Mouse (Mus musculus): ENCODE measurements at regions not wholly inside any gene's neighbourhood (a gene's known extent, or its start where the extent isn't known, plus 50 kb on each side); places are given as distances from the start of the nearest gene placed in this dataset.
"Not testable (repeated sequence)": the region's sequence is repeated elsewhere in the genome, so short reads cannot be mapped to it uniquely, and the experiment has no call there.

DNA sequence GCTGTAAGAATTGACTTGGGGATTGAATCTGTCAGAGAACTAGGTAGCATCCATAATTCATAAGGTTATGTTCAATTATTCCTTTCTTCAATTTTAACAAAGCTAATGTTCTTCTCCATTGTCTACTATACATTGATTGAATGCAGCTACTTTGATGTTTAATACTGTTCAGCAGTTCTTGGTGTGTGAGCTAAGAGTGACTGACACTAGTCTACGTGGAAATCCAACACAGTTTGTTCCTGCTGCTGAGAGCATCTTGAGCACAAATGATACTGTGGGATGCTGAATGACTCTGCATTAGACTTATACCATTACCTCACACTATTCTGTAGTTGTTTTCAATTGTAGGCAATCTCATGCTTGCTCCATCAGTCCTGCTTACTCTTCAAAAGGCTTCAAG, 249.4 kb upstream of the Akr1e1 start:
- no peak for DNase-seq (ENCODE audit: low read depth, low spot score)

DNA sequence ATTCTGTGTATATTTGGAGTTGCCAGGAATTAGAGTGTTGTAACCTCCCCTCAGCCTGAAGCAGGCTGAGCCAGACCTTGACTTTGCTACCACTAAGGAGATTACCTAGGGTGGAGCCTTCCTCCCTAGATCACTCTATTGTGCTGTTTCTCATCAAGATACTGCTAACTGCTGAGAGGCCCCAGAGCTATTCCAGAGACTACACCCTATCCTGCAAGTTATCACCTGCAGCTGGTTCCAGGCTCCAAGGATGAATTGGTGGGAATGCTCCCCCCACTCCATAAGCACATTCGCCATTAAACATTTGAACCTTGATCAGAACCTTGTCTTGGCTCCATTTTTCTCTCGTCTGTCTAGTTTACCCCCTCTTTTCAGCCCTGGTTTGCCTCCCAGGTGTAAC, 230.5 kb upstream of the Akr1e1 start:
- DNase-seq (ENCODE audit: low read depth, low spot score) = peak; percentile 51

DNA sequence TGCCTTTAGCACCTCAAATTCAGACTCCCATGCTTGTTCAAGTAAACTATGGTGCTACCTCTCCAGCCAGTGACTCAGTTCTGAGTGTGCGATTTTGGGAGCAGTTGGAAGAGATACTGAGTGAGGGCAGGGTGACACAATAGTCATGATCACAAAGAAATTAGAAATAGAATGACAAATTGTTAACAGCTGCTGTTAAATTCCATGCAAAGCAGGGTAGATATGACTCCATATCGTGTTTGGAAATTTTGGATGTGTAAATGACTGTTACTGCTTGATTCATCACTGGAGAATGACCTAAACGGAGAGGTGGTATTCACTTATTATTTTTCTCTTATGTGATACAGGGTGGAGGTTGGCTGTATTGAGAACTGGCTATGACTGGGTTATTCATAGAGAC, 217.8 kb upstream of the Akr1e1 start:
- peak; percentile 16 for DNase-seq (ENCODE audit: low read depth, low spot score)

DNA sequence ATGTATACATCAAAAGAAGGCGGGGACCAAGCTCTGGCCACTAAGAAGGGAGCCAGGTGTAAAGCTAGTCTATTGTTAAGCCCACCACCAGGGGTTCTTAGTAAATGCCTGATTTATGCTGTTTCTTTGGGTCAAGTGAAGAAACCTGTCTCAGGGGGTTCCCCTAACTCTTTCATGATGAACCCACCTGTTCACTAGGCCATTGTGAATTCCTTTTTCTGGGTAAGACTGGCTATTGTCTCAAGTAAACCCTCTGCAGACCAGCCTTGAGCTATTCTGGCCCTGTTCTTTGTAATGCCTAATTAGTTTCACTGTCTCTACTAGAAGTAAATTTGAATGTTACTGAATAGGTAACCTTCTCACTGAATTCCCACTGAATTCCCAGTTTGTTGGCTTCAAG, 216.8 kb upstream of the Akr1e1 start:
- DNase-seq (ENCODE audit: low read depth, low spot score) = peak; percentile 100

DNA sequence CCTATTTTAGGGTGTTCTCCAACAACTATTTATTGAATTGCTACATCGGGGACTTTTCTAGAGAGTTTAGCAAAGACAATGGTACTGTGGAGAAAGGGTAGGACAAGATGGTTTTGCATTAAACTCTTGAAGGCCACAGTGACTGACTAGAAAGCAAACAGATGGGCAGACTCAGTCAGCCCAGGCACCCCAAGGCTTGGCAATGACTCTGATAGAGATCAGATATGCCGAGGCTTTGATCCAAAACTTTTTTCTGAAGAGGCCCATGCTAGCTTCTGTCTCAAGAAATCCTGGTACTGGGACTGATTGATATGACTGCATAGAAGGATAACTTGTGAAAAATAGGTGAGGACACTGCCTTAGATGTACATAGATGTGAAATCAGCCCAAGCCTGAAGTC, 197.9 kb upstream of the Akr1e1 start:
- DNase-seq (ENCODE audit: low read depth, low spot score) = no peak

DNA sequence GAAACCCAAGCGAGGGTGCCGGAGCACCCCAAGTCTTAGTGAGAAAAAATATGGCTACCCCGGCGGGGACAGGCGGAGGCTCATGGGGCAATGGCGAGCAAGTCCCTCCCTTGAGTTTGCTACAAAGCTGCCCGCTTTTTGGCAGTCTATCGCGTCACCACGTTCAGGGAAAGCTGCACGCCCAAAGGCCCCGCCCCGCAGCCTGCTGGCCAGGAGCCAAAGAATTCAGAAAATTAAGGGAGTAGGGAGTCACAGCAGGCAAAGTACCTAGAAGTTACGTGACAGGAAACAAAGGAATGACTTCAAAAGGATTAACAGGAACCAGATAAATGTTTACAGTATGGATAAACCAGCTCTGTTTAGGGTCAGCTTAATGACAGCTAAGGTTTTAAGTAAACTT, 191.7 kb upstream of the Akr1e1 start:
- peak; percentile 95 for DNase-seq (ENCODE audit: low read depth, low spot score)

DNA sequence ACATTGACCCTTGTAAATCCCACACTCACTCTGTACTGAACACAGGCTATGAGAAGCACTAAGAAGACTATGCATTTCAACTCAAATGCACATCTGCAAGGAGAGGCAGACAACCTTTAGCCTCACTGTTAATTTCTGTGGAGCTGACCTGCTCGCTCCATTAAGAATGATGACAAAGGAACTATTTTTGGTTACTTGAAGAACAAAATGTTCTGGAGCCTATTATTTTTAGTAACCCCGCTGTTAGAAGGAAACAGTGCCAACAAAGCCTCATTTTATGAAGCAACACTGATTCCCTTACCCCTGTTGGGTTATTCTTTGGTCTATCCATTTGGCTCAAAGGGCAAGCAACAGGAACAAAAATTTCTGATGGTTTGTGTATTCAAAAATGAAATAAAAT, 182.2 kb upstream of the Akr1e1 start:
- DNase-seq (ENCODE audit: low read depth, low spot score) = no peak

DNA sequence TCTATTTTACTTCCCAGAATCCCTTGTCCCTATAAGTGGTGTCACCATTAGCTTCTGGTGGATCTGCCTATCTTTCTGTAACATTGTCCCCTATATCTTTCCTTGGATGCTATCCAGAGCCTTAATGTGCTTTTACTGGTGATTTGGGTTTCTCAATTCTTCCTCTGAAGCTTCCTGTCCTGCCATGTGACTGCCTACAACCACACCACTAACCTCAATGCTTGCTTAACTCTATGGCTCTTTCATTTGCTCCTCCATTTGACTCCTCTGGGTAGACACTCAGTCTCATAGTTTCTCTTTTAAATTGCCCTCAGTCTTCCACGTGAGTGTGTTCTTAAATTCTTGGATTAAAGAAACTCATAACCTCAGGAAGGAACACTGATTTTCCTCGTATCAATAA, 181.4 kb upstream of the Akr1e1 start:
- DNase-seq (ENCODE audit: low read depth, low spot score) = no peak

DNA sequence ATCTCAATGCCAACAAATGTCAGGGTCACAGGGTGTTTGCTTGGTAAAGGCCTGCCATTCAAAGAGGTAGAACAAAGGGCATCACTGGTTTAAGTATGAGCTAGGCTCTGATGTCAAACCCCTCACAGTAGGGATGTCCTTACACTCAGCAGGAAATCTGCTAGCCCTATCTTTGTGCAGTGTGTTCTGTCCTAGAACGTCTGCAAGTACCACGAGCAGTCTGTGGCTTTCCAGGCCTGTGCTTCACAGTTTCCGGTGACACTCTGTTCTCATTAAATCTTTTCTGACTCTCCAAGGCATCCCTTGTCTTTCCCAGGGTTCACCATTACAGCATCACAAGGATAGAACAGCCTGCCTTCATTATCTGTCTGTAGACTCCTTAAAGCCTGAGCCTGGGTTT, 174.3 kb upstream of the Akr1e1 start:
- no peak for DNase-seq (ENCODE audit: low read depth, low spot score)

DNA sequence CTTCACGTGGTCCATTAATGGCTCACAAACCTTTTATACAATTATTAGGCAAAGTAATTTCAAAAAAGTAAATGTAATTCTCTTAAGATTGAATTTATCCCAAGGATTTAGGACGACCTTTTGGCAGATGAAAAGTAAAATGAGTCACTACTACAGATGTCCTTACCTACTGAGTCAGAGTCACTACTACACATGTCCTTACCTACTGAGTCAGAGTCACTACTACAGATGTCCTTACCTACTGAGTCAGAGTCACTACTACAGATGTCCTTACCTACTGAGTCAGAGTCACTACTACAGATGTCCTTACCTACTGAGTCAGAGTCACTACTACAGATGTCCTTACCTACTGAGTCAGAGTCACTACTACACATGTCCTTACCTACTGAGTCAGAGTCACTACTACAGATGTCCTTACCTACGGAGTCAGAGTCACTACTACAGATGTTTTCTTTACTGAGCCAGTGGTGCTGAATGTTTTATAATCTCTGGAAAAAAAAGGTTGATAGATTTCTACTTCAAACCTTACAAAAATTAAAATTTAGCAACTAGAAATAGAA, 169.4 kb upstream of the Akr1e1 start:
- not testable (repeated sequence) for DNase-seq (ENCODE audit: low read depth, low spot score)

DNA sequence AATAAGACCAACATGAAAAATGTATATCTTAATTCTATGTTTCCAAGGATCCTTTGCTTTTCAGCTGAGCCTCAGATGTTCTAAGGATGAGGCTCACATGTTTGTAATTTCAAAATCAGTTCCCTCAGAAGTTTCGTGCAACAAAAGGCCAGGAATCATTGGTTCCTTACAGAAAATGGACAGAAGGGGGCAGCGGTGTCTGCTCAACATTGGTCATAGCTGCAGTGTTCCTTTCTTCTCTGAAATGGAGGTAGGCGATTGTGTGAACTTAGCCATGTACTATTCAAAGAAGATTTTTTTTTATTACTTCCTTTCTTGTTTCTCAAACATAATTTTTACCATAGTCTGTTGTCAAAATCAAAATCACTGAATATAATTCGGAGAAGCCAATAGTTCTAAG, 167.9 kb upstream of the Akr1e1 start:
- peak; percentile 62 for DNase-seq (ENCODE audit: low read depth, low spot score)

DNA sequence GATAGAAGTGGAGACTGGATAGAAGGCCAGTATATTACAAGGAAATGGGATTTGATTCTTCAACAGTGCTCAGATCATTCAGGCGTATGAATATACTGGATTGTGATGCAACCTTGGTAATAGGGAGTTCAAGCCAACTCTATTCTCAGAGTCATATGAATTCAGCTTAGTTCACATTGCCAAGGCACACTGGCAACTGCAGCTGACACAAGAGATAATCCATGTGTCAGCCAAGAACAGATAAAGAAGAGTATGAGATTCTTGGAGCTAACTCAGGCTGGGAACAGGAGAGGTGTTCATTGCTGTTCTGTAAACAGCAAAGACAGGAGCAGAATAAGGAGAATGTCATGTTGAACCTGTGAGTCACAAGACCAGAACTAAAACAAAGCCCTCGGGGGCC, 163.3 kb upstream of the Akr1e1 start:
- peak; percentile 16 for DNase-seq (ENCODE audit: low read depth, low spot score)

DNA sequence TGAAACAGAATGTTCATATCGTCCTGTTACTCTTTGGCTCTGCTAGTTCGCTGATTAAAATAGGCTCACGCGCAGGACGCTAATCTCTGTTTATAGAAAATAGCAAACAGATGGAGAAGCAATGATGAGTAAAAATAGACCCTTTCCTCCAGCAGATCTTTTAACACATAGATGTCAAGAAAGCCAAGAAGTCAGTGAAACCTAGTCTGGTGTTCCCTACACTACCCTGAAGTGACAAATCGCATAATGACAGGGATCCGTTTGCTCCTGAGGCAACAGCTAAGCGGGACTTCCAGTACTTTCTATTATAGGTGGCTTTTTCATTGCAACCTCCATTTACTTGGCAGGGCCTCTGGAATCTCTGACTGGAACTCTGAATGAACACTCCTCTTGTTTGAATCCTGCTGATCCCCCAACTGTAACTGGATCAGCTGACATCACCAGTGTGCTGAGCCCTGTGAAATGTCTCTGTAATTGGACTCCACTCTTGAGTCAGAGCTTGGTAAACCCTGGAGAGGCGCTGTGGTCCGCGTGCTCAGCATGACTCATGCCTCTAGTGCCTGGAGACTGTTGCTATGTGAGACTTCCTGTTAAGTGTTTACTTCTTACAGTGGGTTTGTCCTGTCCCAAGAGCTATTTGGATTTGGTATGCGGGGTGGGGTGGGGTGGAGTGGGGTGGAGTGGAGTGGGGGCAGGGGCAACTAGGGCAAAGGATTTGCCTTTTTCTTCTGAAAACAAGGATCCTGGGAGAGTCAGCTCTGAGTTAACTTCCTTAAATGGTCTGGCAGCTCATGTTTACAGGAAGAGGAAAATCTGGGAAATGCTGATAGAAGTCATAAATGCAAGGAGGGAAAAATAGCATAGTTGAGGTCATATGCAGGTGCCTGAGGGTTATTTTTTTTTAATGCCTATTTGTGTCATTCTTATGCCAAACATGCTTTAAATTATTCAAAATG, 162.4 kb upstream of the Akr1e1 start:
- peak; percentile 100 for DNase-seq (ENCODE audit: low read depth, low spot score)

DNA sequence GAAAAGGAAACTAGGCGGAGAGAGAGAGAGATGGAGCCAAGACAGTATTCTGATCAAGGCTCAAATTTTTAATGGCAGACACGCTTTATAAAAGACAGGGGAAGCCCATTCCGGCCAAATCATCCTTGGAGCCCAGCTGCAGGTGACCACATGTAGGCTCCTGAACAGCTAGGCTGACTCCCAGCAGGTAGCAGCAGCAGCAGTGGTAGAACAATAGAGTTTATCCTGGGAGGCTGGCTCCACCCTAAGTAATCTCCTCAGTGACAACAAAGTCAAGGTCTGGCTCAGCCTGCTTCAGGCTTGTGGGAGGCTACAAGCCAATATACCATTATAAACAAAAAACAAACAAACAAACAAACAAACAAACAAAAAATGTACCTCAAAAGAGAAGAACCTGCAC, 151.0 kb upstream of the Akr1e1 start:
- peak; percentile 74 for DNase-seq (ENCODE audit: low read depth, low spot score)

DNA sequence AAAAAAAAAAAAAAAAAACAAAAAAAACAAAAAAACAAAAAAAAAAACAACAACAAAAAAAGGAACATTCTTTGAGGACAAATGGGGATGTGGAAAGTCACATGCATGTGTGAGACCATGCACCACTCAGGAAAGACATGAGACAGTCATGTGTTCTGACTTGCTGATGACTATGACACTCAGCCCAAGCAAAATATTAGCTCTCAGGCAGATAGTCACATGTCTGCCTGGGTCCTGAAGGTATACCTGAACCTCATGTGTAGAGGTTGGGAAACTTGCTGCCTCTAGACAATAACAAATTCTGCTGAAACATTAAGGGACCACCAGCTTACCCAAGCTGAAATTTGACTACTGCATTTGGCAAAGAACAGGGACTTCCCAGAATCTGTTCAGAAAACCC, 147.6 kb upstream of the Akr1e1 start:
- no peak for DNase-seq (ENCODE audit: low read depth, low spot score)

DNA sequence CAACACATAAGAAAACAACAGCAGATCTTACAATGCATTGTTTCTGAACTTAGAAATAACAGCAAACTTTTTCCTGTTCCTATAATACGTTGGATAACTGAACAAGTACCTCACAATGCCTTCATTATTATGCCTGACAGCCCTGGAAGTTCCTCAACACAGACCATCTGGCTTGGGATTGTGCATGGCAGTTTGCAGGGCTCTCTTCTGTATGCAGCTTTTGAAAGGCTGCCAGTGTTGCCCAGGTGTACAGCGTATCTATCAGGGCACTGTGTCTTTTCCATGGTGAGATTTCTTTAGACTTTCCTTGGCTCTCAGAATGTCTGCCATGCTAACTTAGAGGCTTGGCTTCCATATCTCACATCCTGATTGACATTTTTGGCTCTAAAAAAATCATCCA, 134.0 kb upstream of the Akr1e1 start:
- no peak for DNase-seq (ENCODE audit: low read depth, low spot score)

DNA sequence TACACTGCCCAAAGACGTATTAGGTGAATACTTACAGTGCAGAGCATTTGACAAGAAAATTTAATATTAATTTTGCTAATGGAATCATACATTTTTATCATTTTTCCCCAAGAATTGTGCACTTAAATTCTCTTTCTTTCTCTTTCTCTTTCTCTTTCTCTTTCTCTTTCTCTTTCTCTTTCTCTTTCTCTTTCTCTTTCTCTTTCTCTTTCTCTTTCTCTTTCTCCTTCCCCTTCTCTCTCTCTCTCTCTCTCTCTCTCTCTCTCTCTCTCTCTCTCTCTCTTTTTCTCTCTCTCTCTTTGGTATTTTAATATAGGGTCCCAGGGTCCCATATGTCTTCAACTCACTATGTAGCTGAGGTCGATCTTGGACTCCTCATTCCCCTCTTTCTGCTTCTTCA, 107.3 kb upstream of the Akr1e1 start:
- DNase-seq (ENCODE audit: low read depth, low spot score) = not testable (repeated sequence)

DNA sequence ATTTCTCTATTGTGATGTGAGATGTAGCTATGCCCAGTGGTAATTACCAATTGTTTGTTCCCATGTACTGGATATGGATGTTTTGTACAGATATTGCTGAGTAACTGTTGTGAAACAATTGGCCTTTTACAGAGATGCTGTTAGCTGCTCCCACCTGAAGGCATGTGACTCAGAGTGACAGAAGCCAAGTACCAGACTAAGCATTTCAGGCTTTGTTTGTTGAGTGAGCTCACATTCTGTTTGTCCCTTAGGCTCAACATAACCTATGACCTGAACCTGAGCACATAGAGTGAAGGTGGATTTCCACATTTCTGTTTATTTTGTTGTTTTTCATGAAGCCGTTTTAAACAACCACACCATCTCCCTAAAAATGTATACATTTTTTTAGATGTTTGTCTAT, 105.8 kb upstream of the Akr1e1 start:
- no peak for DNase-seq (ENCODE audit: low read depth, low spot score)

DNA sequence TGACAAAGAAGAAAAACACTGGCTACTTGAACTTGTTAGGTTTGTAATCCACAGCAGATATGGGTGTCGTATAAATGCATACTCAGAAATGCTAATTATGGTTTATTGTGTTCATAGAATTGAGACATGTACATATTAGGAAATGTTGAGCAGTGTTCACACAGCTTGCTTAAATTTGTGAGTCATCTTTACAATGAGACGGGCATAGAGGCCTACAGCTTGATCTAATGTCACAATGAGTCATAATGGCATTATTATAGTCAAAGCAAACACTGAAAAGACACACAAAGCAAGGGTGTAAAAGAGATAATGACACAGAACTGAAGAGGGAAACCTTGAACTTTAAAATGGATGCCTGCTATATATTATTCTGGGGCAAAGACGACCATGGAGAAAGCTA, 103.7 kb upstream of the Akr1e1 start:
- no peak for DNase-seq (ENCODE audit: low read depth, low spot score)

DNA sequence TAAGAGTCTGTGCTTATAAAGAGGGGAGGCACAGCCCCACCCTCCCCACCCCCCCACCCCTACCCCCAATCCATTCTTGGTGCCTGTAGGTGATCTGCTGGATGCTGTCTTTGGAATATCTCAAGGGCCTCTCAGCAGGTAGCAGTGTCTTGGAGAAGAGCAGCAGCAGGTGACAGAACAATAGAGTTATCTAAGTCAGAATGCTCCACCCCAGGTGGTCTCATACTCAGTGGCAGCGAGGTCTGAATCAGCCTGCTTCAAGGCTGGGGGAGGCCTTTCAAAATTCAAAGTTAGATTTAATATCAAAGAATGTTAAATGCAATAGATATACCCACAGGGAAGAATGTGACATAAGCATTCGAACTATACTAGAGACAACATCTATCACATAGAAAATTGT, 90.6 kb upstream of the Akr1e1 start:
- DNase-seq (ENCODE audit: low read depth, low spot score) = peak; percentile 90

DNA sequence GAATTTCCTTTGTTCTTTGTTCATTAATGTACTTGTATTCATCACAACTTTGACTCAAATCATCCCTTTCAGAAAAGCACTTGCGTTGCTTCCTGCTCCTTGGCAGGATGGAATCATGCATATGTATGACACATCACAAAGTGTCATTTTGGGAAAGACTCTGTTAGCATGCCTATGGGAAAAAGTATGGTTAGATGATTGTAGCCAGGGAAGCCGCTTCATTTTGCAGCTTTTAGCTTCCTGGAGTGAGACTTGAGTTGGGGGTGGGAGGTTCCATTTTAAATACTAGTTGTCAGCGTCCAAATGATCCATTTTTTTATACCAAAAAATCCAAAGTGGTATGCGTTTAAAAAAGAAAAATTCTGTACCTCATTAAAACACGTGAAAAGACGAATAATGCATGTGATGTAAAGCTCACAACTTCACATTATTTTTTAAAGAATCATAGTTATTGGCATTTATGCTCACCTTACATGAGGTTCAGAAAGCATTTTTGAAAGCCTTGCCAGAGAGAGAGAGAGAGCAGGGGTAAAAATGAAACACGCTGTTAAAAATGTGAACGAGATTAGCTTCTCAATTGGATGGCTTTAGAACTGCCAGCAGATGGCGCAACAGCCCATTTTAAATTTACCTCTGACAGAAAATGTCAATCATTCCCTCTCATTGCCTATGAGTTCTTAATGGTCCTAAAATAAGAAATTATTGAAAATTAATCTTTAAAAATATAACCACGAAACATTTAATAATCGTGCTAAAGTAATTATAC, 57.6 kb upstream of the Akr1e1 start:
- DNase-seq (ENCODE audit: low read depth, low spot score) = peak; percentile 59

DNA sequence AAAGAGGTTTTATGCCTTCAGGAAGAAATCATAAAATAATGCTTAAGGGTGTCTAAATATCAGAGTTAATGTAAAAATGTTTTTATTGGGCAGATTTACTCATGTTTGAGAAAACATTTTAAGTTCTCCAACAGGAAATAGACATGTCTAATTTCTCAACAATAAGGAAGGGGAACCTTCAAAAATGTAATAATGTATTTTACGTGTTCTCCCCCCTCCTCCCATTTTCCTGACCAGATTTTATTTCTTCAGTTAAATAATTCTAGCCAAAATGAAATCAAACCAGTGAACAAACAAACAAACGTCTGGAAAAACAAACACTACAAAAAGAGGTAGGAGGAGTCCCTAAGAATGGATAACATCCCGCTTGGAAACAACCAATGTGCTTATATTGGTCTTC, 54.4 kb upstream of the Akr1e1 start:
- DNase-seq (ENCODE audit: low read depth, low spot score) = no peak
